Mouse (Mus musculus) cerebellum, postnatal 4 days (tissue): ENCODE measurements at regions not wholly inside any gene's neighbourhood (a gene's known extent, or its start where the extent isn't known, plus 50 kb on each side); places are given as distances from the start of the nearest gene placed in this dataset.
"Not testable (repeated sequence)": the region's sequence is repeated elsewhere in the genome, so short reads cannot be mapped to it uniquely, and the experiment has no call there.

Experiments used
- DNase-seq, 2 experiments: peaks; one replicate each; pipeline ENCODE4 v3.0.0; 2022; ENCODE audit warnings: low spot score in 2 of 2, mixed read lengths in 1 of 2

- no peak for DNase-seq
These were observed 193.6 kb upstream of the Six2 start for GRCm38 (mm10) chr17:85881636-85882170.

- no peak for DNase-seq
These were observed 193.0 kb upstream of the Six2 start for GRCm38 (mm10) chr17:85881046-85881445.

GRCm38 (mm10) chr17:85877426-85877825 is 189.4 kb upstream of the Six2 start:
- no peak for DNase-seq

- no peak for DNase-seq
These were observed 188.8 kb upstream of the Six2 start for GRCm38 (mm10) chr17:85876853-85877252.

- DNase-seq: no peak
These were observed 185.9 kb upstream of the Six2 start for GRCm38 (mm10) chr17:85873853-85874586.

- DNase-seq: no peak
These were observed 184.9 kb upstream of the Six2 start for GRCm38 (mm10) chr17:85872903-85873413.

GRCm38 (mm10) chr17:85870406-85870805 is 182.3 kb upstream of the Six2 start:
- DNase-seq: no peak

GRCm38 (mm10) chr17:85869179-85869578 is 181.1 kb upstream of the Six2 start:
- DNase-seq: no peak

GRCm38 (mm10) chr17:85867945-85868616 is 180.0 kb upstream of the Six2 start:
- no peak for DNase-seq

GRCm38 (mm10) chr17:85866581-85866980 is 178.5 kb upstream of the Six2 start:
- no peak for DNase-seq

- DNase-seq: no peak
These were observed 177.9 kb upstream of the Six2 start for GRCm38 (mm10) chr17:85865940-85866339.

GRCm38 (mm10) chr17:85861328-85861727 is 173.3 kb upstream of the Six2 start:
- no peak for DNase-seq

- no peak for DNase-seq
These were observed 172.7 kb upstream of the Six2 start for GRCm38 (mm10) chr17:85860797-85861196.

- DNase-seq: no peak
These were observed 172.0 kb upstream of the Six2 start for GRCm38 (mm10) chr17:85859926-85860707.

GRCm38 (mm10) chr17:85858516-85858915 is 170.4 kb upstream of the Six2 start:
- DNase-seq: no peak

- DNase-seq: peak in 1 of 2 experiments; percentile 29
These were observed 169.8 kb upstream of the Six2 start for GRCm38 (mm10) chr17:85857705-85858472.

GRCm38 (mm10) chr17:85856894-85857293 is 168.8 kb upstream of the Six2 start:
- not testable (repeated sequence) for DNase-seq

- no peak for DNase-seq
These were observed 165.1 kb upstream of the Six2 start for GRCm38 (mm10) chr17:85853156-85853555.

GRCm38 (mm10) chr17:85848526-85848925 is 160.5 kb upstream of the Six2 start:
- DNase-seq: no peak

GRCm38 (mm10) chr17:85847756-85848155 is 159.7 kb upstream of the Six2 start:
- DNase-seq: no peak

GRCm38 (mm10) chr17:85845059-85845458 is 157.0 kb upstream of the Six2 start:
- DNase-seq: no peak
